Mouse (Mus musculus) G1E (cell line): ENCODE data around the gene C1qtnf9.

ENCODE experiments used
- CTCF ChIP-seq: IDR thresholded peaks from 2 replicates; pipeline ENCODE4 v1.5.1; 2012; ENCODE audit warnings: low read depth, low read length, inconsistent platforms, mixed read lengths
- GATA2 ChIP-seq: IDR thresholded peaks from 2 replicates; pipeline ENCODE4 v1.6.1; 2012; ENCODE audit warnings: low read depth, low read length, inconsistent platforms, borderline replicate concordance
- POLR2AphosphoS5 ChIP-seq: IDR thresholded peaks from 2 replicates; pipeline ENCODE4 v1.6.1; 2012; ENCODE audit warnings: low read depth, low read length, inconsistent platforms; ENCODE audit not compliant: insufficient replicate concordance
- TAL1 ChIP-seq: conservative IDR thresholded peaks from 2 replicates; pipeline ENCODE4 v1.6.1; 2012; ENCODE audit warnings: low read depth, low read length, inconsistent platforms, mixed read lengths

GRCm38 (mm10) chr14:60741033-60741432, 26.9 kb upstream of the C1qtnf9 start:
- TF ChIP-seq TAL1 (no peak), CTCF (no peak), GATA2 (no peak), POLR2AphosphoS5 (no peak)
